Mouse (Mus musculus) forebrain, postnatal 0 days (tissue): Measurements from ENCODE around the gene Tlr9. TPM values are rescaled to one million over a fixed set of nuclear protein-coding genes. Genes with fewer than 3 reads are reported as not detected.

Experiments used
- ATAC-seq: fragments of 200-750 bp; cut with Nextera tagmentation; 2 replicates; pipeline ENCODE4 v1.8.0; 2017; ENCODE audit warnings: mild to moderate bottlenecking, moderate library complexity
- DNase-seq: peaks from one replicate; pipeline ENCODE4 v3.0.0-alpha.2; 2015
- H3K27ac ChIP-seq: fragments of 300-500 bp; sonication (generic); 2 replicates; pipeline ENCODE4 v1.5.1; 2014; ENCODE audit warnings: low read depth, mild to moderate bottlenecking, antibody characterized with exemption, low read length, moderate library complexity, mixed read lengths
- H3K27me3 ChIP-seq: fragments of 300-500 bp; sonication (generic); 2 replicates; pipeline ENCODE4 v1.6.1; 2014; ENCODE audit warnings: mild to moderate bottlenecking, low read length, mixed read lengths; ENCODE audit not compliant: insufficient read depth
- H3K36me3 ChIP-seq: fragments of 300-500 bp; sonication (generic); 2 replicates; pipeline ENCODE4 v1.6.1; 2014; ENCODE audit warnings: mild to moderate bottlenecking, moderate library complexity; ENCODE audit not compliant: insufficient read depth
- H3K4me1 ChIP-seq: fragments of 300-500 bp; sonication (generic); 2 replicates; pipeline ENCODE4 v1.6.1; 2014; ENCODE audit warnings: antibody characterized with exemption; ENCODE audit not compliant: insufficient read depth
- H3K4me2 ChIP-seq: fragments of 300-500 bp; sonication (generic); 2 replicates; pipeline ENCODE4 v1.6.1; 2014; ENCODE audit warnings: low read depth, mild to moderate bottlenecking, moderate library complexity
- H3K4me3 ChIP-seq: fragments of 300-500 bp; sonication (generic); 2 replicates; pipeline ENCODE4 v1.5.1; 2014; ENCODE audit warnings: low read depth, low read length, mixed read lengths
- H3K9ac ChIP-seq: fragments of 300-500 bp; sonication (generic); 2 replicates; pipeline ENCODE4 v1.6.1; 2014; ENCODE audit warnings: mild to moderate bottlenecking
- H3K9me3 ChIP-seq: fragments of 300-500 bp; sonication (generic); 2 replicates; pipeline ENCODE4 v1.6.1; 2016; ENCODE audit warnings: low read length
- CTCF ChIP-seq: sonication (generic); IDR thresholded peaks from 2 replicates; pipeline ENCODE4 v1.5.1; 2016; ENCODE audit warnings: antibody characterized with exemption, control low read depth, low read depth
- WGBS: fragments of 180-500 bp; shearing (Covaris S2); extraction: QIAGEN DNeasy Blood & Tissue Kit; methylation state at CpG from one replicate; pipeline ENCODE4 v1.1.7; 2014; 5-methylcytosine and 5-hydroxymethylcytosine counted together
- polyA plus RNA-seq: library from polyadenylated mRNA; unstranded; fragments of >200 nt; fragmentation: Nextera tagmentation; extraction: Ambion mirVana; gene quantifications from 2 replicates; pipeline ENCODE4 v1.2.1, GENCODE M21; 2015
- total RNA-seq: library from RNA; depleted of rRNA; stranded (reverse); fragments of >200 nt; gene quantifications from 2 replicates; pipeline ENCODE4 v1.2.3, GENCODE M21; 2014

Gene Tlr9
- total and polyA plus RNA-seq, 2 experiments from 2014 or later, result 0.04 to 0.14 TPM

GRCm38 (mm10) chr9:106182146-106182545, 40.3 kb upstream of the Tlr9 start:
- Histone ChIP-seq H3K4me1 (no peaks in the 10 kb centered on the region), H3K27ac (no peak overlapping the region), H3K4me3 (no peak overlapping the region), H3K36me3 (peaks cover 83% of the 10 kb centered on the region), H3K9ac (no peak overlapping the region), H3K4me2 (no peak overlapping the region), H3K9me3 (no peaks in the 10 kb centered on the region), H3K27me3 (no peaks in the 10 kb centered on the region)
- no peak for TF ChIP-seq CTCF
- WGBS, result 94% methylated on average over 4 of the region's 4 CpGs
- no peak for ATAC-seq
- no peak for DNase-seq

DNA sequence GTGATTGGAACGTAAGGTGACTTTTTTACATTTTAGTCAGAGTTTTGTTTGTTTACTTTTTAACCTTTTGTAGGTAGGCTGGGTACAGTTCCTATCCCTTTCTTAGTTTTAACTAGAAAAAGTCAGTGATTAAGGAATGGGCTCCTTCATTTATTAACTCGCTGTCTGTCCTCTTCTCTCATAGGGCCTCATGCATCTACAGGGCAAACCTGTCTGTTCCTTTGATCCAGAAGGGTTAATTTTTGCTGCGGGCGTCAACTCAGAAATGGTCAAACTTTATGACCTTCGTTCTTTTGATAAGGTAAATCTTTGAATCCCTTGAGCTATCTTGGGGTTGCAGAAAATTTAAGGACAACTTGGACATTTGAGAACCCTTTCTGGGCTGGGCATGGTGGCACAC, 38.4 kb upstream of the Tlr9 start:
- Histone ChIP-seq H3K9ac (no peak overlapping the region), H3K27me3 (no peaks in the 10 kb centered on the region), H3K9me3 (no peaks in the 10 kb centered on the region), H3K4me1 (no peaks in the 10 kb centered on the region), H3K36me3 (peaks cover 88% of the 10 kb centered on the region), H3K27ac (no peak overlapping the region), H3K4me3 (no peak overlapping the region), H3K4me2 (no peak overlapping the region)
- DNase-seq (no peak), ATAC-seq (no peak)
- no peak for TF ChIP-seq CTCF
- 95% methylated on average over 5 of the region's 5 CpGs for WGBS

GRCm38 (mm10) chr9:106191355-106191754, 31.0 kb upstream of the Tlr9 start:
- Histone ChIP-seq H3K4me3 (no peak overlapping the region), H3K9me3 (no peaks in the 10 kb centered on the region), H3K4me2 (no peak overlapping the region), H3K4me1 (no peaks in the 10 kb centered on the region), H3K36me3 (peaks cover 59% of the 10 kb centered on the region), H3K9ac (no peak overlapping the region), H3K27ac (no peak overlapping the region), H3K27me3 (no peaks in the 10 kb centered on the region)
- DNase-seq (no peak), ATAC-seq (no peak)
- TF ChIP-seq CTCF, result no peak
- WGBS, result 97% methylated on average over 1 of the region's 1 CpGs

DNA sequence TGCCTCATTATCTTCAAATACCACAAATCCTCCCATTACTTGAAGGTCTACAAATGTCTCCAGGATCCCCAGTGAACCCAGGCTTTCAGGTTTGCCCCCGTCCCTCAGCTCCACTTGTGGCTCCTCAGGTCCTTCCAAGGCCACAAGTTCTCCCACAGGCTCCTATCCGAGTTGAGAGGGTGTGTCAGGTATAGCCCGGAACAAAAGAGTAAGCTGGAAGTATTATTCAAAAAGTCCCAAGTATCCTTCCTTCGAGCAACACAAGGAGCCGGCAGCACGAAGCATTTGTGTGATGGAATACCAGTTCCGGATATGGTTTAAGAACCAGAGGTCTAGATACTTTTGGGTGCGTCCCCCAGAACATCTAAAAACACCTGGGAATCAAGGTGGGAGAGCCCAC, 30.4 kb upstream of the Tlr9 start:
- no peak for TF ChIP-seq CTCF
- Histone ChIP-seq H3K4me3 (no peak overlapping the region), H3K27me3 (no peaks in the 10 kb centered on the region), H3K36me3 (peaks cover 52% of the 10 kb centered on the region), H3K9ac (no peak overlapping the region), H3K4me2 (no peak overlapping the region), H3K4me1 (no peaks in the 10 kb centered on the region), H3K27ac (no peak overlapping the region), H3K9me3 (no peaks in the 10 kb centered on the region)
- WGBS, result 94% methylated on average over 8 of the region's 8 CpGs
- DNase-seq (no peak), ATAC-seq (no peak)

DNA sequence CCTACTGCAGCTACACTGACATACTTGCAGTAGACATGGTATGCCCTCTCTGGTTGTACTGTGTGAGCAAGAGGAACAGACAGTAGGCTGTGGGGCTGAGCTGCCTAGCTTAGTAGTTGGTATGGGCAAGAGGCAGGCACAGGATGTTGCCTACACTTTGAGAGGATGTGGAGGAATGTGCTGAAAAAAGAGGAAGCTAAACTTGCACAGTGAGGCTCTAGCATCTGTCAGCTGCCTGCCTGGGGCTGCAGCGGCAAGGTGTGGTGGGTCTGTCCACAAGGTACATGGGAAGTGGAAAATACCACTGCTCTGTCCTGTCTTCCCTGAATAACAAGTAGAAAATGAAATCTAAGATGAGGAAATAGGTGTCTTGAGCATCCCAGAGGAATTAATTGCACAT, 29.4 kb upstream of the Tlr9 start:
- no peak for DNase-seq
- no peaks in the 10 kb centered on the region for H3K27me3 ChIP-seq
- H3K4me2 ChIP-seq, result no peak overlapping the region
- no peak overlapping the region; the same call in 1 of the 2 replicates for H3K27ac ChIP-seq
- WGBS, result 96% methylated on average over 1 of the region's 1 CpGs
- no peaks in the 10 kb centered on the region for H3K4me1 ChIP-seq
- peaks cover 42% of the 10 kb centered on the region for H3K36me3 ChIP-seq
- no peak overlapping the region for H3K4me3 ChIP-seq
- ATAC-seq, result no peak
- H3K9ac ChIP-seq, result no peak overlapping the region
- TF ChIP-seq CTCF, result no peak
- H3K9me3 ChIP-seq, result no peaks in the 10 kb centered on the region

- no peak overlapping the region for H3K4me2 ChIP-seq
- no peaks in the 10 kb centered on the region for H3K27me3 ChIP-seq
- 0 out of 2 replicates have a peak overlapping the region, but pooled peaks have one; percentile 9 for H3K27ac ChIP-seq
- WGBS, result 84% methylated on average over 8 of the region's 8 CpGs
- no peak for DNase-seq
- H3K4me3 ChIP-seq, result no peak overlapping the region
- no peak overlapping the region for H3K9ac ChIP-seq
- H3K4me1 ChIP-seq, result no peaks in the 10 kb centered on the region
- H3K9me3 ChIP-seq, result no peaks in the 10 kb centered on the region
- TF ChIP-seq CTCF, result no peak
- peaks cover 31% of the 10 kb centered on the region for H3K36me3 ChIP-seq
- no peak for ATAC-seq
Observed at GRCm38 (mm10) chr9:106193930-106194807, 28.2 kb upstream of the Tlr9 start.

GRCm38 (mm10) chr9:106195693-106196092, 26.7 kb upstream of the Tlr9 start:
- Histone ChIP-seq H3K27ac (0 out of 2 replicates have a peak overlapping the region, but pooled peaks have one; percentile 2), H3K4me3 (no peak overlapping the region)

More at GRCm38 (mm10) chr9:106195693-106196092, 26.7 kb upstream of the Tlr9 start:
- H3K9me3 ChIP-seq, result no peaks in the 10 kb centered on the region
- no peak overlapping the region for H3K9ac ChIP-seq
- no peaks in the 10 kb centered on the region for H3K27me3 ChIP-seq
- peaks cover 17% of the 10 kb centered on the region for H3K36me3 ChIP-seq
- no peak overlapping the region for H3K4me2 ChIP-seq
- WGBS, result 75% methylated on average over 8 of the region's 8 CpGs
- DNase-seq (peak; percentile 56), ATAC-seq (no peak)
- no peaks in the 10 kb centered on the region for H3K4me1 ChIP-seq
- TF ChIP-seq CTCF, result no peak
